Mouse (Mus musculus) layer of hippocampus, adult 9-10 months (tissue): Measurements from ENCODE around the gene Ppp1r13b.

Source experiments
- DNase-seq: peaks from one replicate; pipeline ENCODE4 v3.0.0; 2022; ENCODE audit warnings: low spot score

Ppp1r13b gene

GRCm38 (mm10) chr12:111791474-111792104, 116.3 kb downstream of the Ppp1r13b start:
- DNase-seq = no peak

GRCm38 (mm10) chr12:111790631-111791030, 117.3 kb downstream of the Ppp1r13b start:
- DNase-seq = no peak

- DNase-seq = no peak
These were observed 117.8 kb downstream of the Ppp1r13b start for GRCm38 (mm10) chr12:111790090-111790489.

- no peak for DNase-seq
These were observed 120.9 kb downstream of the Ppp1r13b start for GRCm38 (mm10) chr12:111787015-111787414.

DNA sequence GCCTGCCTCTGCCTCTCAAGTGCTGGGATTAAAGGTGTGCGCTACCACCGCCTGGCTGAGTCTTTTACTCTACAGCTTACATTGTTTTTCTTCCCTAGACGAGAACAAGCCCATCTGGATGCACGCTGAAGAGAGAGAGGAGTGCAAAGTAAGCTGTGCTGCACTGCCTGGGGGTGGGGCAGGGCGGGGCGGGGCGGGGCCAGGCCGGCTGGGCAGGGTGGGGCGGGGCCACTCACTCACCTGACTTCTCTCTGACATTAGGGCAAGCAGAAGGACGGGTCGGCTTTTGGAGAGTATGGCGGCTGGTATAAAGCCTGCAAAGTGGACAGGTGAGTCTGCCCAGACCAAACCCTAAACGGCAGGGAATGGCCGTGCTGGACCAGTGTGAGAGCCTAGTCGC, 122.7 kb downstream of the Ppp1r13b start:
- no peak for DNase-seq

DNA sequence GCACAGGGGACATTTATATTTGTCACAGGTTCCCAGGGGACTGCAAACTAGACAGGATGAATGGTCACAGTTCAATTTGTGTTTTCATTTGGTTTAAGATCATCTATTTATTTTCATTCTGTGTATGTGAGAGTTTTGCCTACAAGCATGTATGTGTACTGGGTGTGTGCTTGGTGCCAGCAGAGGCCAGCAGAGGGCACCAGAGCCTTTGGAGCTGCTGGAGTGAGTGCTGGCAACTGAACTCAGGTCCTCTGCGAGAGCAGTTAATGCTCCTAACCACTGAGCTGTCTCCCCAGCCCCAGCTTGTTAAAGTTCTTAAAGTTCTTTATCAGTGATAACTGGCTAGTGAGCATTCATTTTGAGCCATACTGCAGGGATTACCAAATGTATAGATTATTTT, 128.4 kb downstream of the Ppp1r13b start:
- no peak for DNase-seq
